Mouse (Mus musculus) MEL (cell line): Measurements from ENCODE around the gene Rac2. TPM values are rescaled to one million over a fixed set of nuclear protein-coding genes. Genes with fewer than 3 reads are reported as not detected.

ENCODE experiments used
- DNase-seq: peaks from one replicate; pipeline ENCODE4 v3.0.0; 2011; ENCODE audit warnings: low read depth, low spot score
- H3K27ac ChIP-seq: 2 replicates; pipeline ENCODE4 v1.5.1; 2012; ENCODE audit warnings: low read depth, mild to moderate bottlenecking, control low read depth, low read length, moderate library complexity; ENCODE audit not compliant: control insufficient read depth
- H3K27me3 ChIP-seq, 2 experiments: fragments of 150-350 bp in 1 of 2; sonication (generic) in 1 of 2; 2 replicates each; pipeline ENCODE4 v1.6.1; 2012; ENCODE audit warnings: low read length in 2 of 2, mild to moderate bottlenecking in 2 of 2, improper control_type of control experiment in 1 of 2, moderate library complexity in 1 of 2; ENCODE audit not compliant: insufficient read depth in 2 of 2, control insufficient read depth in 1 of 2
- H3K36me3 ChIP-seq, 2 experiments: 2 replicates each; pipeline ENCODE4 v1.6.1; 2012 to 2014; ENCODE audit warnings: low read length in 2 of 2, improper control_type of control experiment in 1 of 2, inconsistent platforms in 1 of 2, mild to moderate bottlenecking in 1 of 2; ENCODE audit not compliant: insufficient read depth in 2 of 2, control insufficient read depth in 1 of 2
- H3K4me1 ChIP-seq, 2 experiments: fragments of 150-350 bp in 1 of 2; sonication (generic) in 1 of 2; 2 replicates each; pipeline ENCODE4 v1.6.1; 2012; ENCODE audit warnings: low read length in 2 of 2, improper control_type of control experiment in 1 of 2, mild to moderate bottlenecking in 1 of 2; ENCODE audit not compliant: insufficient read depth in 2 of 2, control insufficient read depth in 1 of 2
- H3K4me3 ChIP-seq, 2 experiments: fragments of 150-350 bp in 1 of 2; sonication (generic) in 1 of 2; 2 replicates each; pipeline ENCODE4 v1.5.1; 2012; ENCODE audit warnings: low read depth in 2 of 2, low read length in 2 of 2, mild to moderate bottlenecking in 2 of 2, moderate library complexity in 2 of 2, control low read depth in 1 of 2, improper control_type of control experiment in 1 of 2; ENCODE audit not compliant: control insufficient read depth in 1 of 2, insufficient read depth in 1 of 2
- H3K79me2 ChIP-seq: 2 replicates; pipeline ENCODE4 v1.6.1; 2012; ENCODE audit warnings: mild to moderate bottlenecking, low read length, moderate library complexity; ENCODE audit not compliant: control insufficient read depth, poor library complexity, insufficient read depth
- H3K9ac ChIP-seq: 2 replicates; pipeline ENCODE4 v1.6.1; 2012; ENCODE audit warnings: low read depth, mild to moderate bottlenecking, control low read depth, low read length, moderate library complexity; ENCODE audit not compliant: control insufficient read depth, poor library complexity, severe bottlenecking
- H3K9me3 ChIP-seq: fragments of 150-350 bp; sonication (generic); replicated peaks from 2 replicates; pipeline ENCODE4 v1.6.1; 2012; ENCODE audit warnings: mild to moderate bottlenecking, low read length, improper control_type of control experiment, moderate library complexity; ENCODE audit not compliant: insufficient read depth
- BHLHE40 ChIP-seq: IDR thresholded peaks from 2 replicates; pipeline ENCODE4 v1.6.1; 2012; ENCODE audit warnings: low read depth, mild to moderate bottlenecking, inconsistent platforms, low read length, improper control_type of control experiment, borderline replicate concordance
- CHD1 ChIP-seq: IDR thresholded peaks from 2 replicates; pipeline ENCODE4 v1.6.1; 2012; ENCODE audit warnings: low read depth, mild to moderate bottlenecking, inconsistent platforms, low read length, improper control_type of control experiment
- ELF1 ChIP-seq: IDR thresholded peaks from 2 replicates; pipeline ENCODE4 v1.6.1; 2014; ENCODE audit warnings: low read depth, mild to moderate bottlenecking, inconsistent platforms, low read length, improper control_type of control experiment, moderate library complexity
- ETS1 ChIP-seq: IDR thresholded peaks from 2 replicates; pipeline ENCODE4 v1.6.1; 2012; ENCODE audit warnings: low read depth, mild to moderate bottlenecking, inconsistent platforms, low read length, improper control_type of control experiment, moderate library complexity
- GABPA ChIP-seq: IDR thresholded peaks from 2 replicates; pipeline ENCODE4 v1.6.1; 2012; ENCODE audit warnings: low read depth, mild to moderate bottlenecking, inconsistent platforms, low read length, improper control_type of control experiment, moderate library complexity
- GATA1 ChIP-seq: IDR thresholded peaks from 2 replicates; pipeline ENCODE4 v1.6.1; 2011; ENCODE audit warnings: low read depth, low read length, improper control_type of control experiment
- JUND ChIP-seq: IDR thresholded peaks from 2 replicates; pipeline ENCODE4 v1.6.1; 2011; ENCODE audit warnings: low read depth, mild to moderate bottlenecking, improper control_type of control experiment, low read length
- KAT2A ChIP-seq: conservative IDR thresholded peaks from 2 replicates; pipeline ENCODE4 v1.6.1; 2012; ENCODE audit warnings: low read depth, low read length, improper control_type of control experiment, inconsistent platforms
- MAFK ChIP-seq: IDR thresholded peaks from 2 replicates; pipeline ENCODE4 v1.6.1; 2011; ENCODE audit warnings: low read depth, mild to moderate bottlenecking, low read length, improper control_type of control experiment, borderline replicate concordance
- MAZ ChIP-seq: IDR thresholded peaks from 2 replicates; pipeline ENCODE4 v1.6.1; 2012; ENCODE audit warnings: low read depth, mild to moderate bottlenecking, inconsistent platforms, low read length, improper control_type of control experiment
- MEF2A ChIP-seq: IDR thresholded peaks from 2 replicates; pipeline ENCODE4 v1.6.1; 2014; ENCODE audit warnings: low read depth, mild to moderate bottlenecking, inconsistent platforms, low read length, improper control_type of control experiment; ENCODE audit not compliant: poor library complexity, insufficient replicate concordance, severe bottlenecking; ENCODE audit errors: extremely low read depth
- MYB ChIP-seq: IDR thresholded peaks from 2 replicates; pipeline ENCODE4 v1.6.1; 2011; ENCODE audit warnings: mild to moderate bottlenecking, low read depth, low read length, improper control_type of control experiment
- MYC ChIP-seq: IDR thresholded peaks from 2 replicates; pipeline ENCODE4 v1.6.1; 2011; ENCODE audit warnings: low read depth, mild to moderate bottlenecking, low read length, improper control_type of control experiment, moderate library complexity
- NELFE ChIP-seq: IDR thresholded peaks from 2 replicates; pipeline ENCODE4 v1.6.1; 2011; ENCODE audit warnings: low read depth, low read length, improper control_type of control experiment
- NRF1 ChIP-seq: IDR thresholded peaks from 2 replicates; pipeline ENCODE4 v1.6.1; 2014; ENCODE audit warnings: low read depth, mild to moderate bottlenecking, inconsistent platforms, low read length, improper control_type of control experiment, moderate library complexity; ENCODE audit not compliant: poor library complexity, insufficient read depth, severe bottlenecking
- POLR2AphosphoS2 ChIP-seq: IDR thresholded peaks from 2 replicates; pipeline ENCODE4 v1.6.1; 2011; ENCODE audit warnings: low read length, improper control_type of control experiment
- POLR2AphosphoS5 ChIP-seq: IDR thresholded peaks from 2 replicates; pipeline ENCODE4 v1.6.1; 2012; ENCODE audit warnings: low read depth, borderline replicate concordance, mild to moderate bottlenecking, inconsistent platforms, low read length, moderate library complexity, mixed read lengths
- RAD21 ChIP-seq: IDR thresholded peaks from 2 replicates; pipeline ENCODE4 v1.6.1; 2011; ENCODE audit warnings: mild to moderate bottlenecking, low read depth, low read length, improper control_type of control experiment
- SIN3A ChIP-seq: IDR thresholded peaks from 2 replicates; pipeline ENCODE4 v1.6.1; 2012; ENCODE audit warnings: low read length, improper control_type of control experiment, inconsistent platforms
- SMC3 ChIP-seq: IDR thresholded peaks from 2 replicates; pipeline ENCODE4 v1.6.1; 2011; ENCODE audit warnings: low read depth, low read length, improper control_type of control experiment
- TBP ChIP-seq: IDR thresholded peaks from 2 replicates; pipeline ENCODE4 v1.8.0; 2011; ENCODE audit warnings: low read depth, low read length, improper control_type of control experiment
- TCF12 ChIP-seq: IDR thresholded peaks from 2 replicates; pipeline ENCODE4 v1.6.1; 2014; ENCODE audit warnings: low read depth, mild to moderate bottlenecking, inconsistent platforms, low read length, improper control_type of control experiment, moderate library complexity
- UBTF ChIP-seq: IDR thresholded peaks from 2 replicates; pipeline ENCODE4 v1.6.1; 2012; ENCODE audit warnings: low read depth, mild to moderate bottlenecking, inconsistent platforms, low read length, improper control_type of control experiment, moderate library complexity, borderline replicate concordance; ENCODE audit not compliant: insufficient read depth
- USF1 ChIP-seq: IDR thresholded peaks from 2 replicates; pipeline ENCODE4 v1.6.1; 2014; ENCODE audit warnings: low read depth, mild to moderate bottlenecking, inconsistent platforms, low read length, improper control_type of control experiment, moderate library complexity
- ZC3H11A ChIP-seq: IDR thresholded peaks from 2 replicates; pipeline ENCODE4 v1.6.1; 2012; ENCODE audit warnings: low read depth, mild to moderate bottlenecking, inconsistent platforms, low read length, improper control_type of control experiment
- ZKSCAN1 ChIP-seq: IDR thresholded peaks from 2 replicates; pipeline ENCODE4 v1.6.1; 2012; ENCODE audit warnings: low read depth, mild to moderate bottlenecking, inconsistent platforms, low read length, improper control_type of control experiment, moderate library complexity
- ZMIZ1 ChIP-seq: IDR thresholded peaks from 2 replicates; pipeline ENCODE4 v1.6.1; 2012; ENCODE audit warnings: low read depth, mild to moderate bottlenecking, inconsistent platforms, low read length, improper control_type of control experiment, moderate library complexity
- polyA plus RNA-seq, 2 experiments: library from polyadenylated mRNA; stranded (reverse) in 1 of 2; unstranded in 1 of 2; fragments of >175 nt in 1 of 2; fragments of >200 nt in 1 of 2; gene quantifications; 2 replicates each; pipeline versions ENCODE4 v1.2.1 to v1.2.4; 2012; ENCODE audit warnings: low replicate concordance in 2 of 2, low read depth in 1 of 2; ENCODE audit not compliant: insufficient read length in 2 of 2, insufficient read depth in 1 of 2, missing spikeins in 1 of 2
- total RNA-seq: library from RNA; depleted of rRNA; stranded (reverse); fragments of 300-350 nt; gene quantifications from 2 replicates; pipeline ENCODE4 v1.2.3, GENCODE M21; 2012

The Rac2 gene
- total and polyA plus RNA-seq, 3 experiments = 257 to 881 (median 772) TPM

GRCm38 (mm10) chr15:78521892-78522291 lies 50.7 kb downstream of the Rac2 start:
- Histone ChIP-seq H3K9ac (no peak overlapping the region), H3K4me3 (no peak overlapping the region), H3K27ac (no peak overlapping the region), H3K9me3 (no peaks in the 10 kb centered on the region), H3K79me2 (no peaks in the 10 kb centered on the region), H3K27me3 (no peaks in the 10 kb centered on the region; a peak in 1 of 4 replicates), H3K4me1 (peaks cover 0 to 5% of the 10 kb centered on the region in 2 experiments; a peak in 2 of 4 replicates)
- DNase-seq = no peak
- no peak for TF ChIP-seq SIN3A
- no peak for TF ChIP-seq ZKSCAN1
- no peak for TF ChIP-seq ELF1
- no peak for TF ChIP-seq MYB
- no peak for TF ChIP-seq POLR2AphosphoS2
- no peak for TF ChIP-seq UBTF
- TF ChIP-seq SMC3 = no peak
- TF ChIP-seq ZMIZ1 = no peak
- no peak for TF ChIP-seq GABPA
- no peak for TF ChIP-seq NRF1
- no peak for TF ChIP-seq MAZ
- TF ChIP-seq ZC3H11A = no peak
- no peak for TF ChIP-seq TCF12
- TF ChIP-seq RAD21 = no peak
- no peak for TF ChIP-seq POLR2AphosphoS5
- no peak for TF ChIP-seq MAFK
- TF ChIP-seq MYC = no peak
- TF ChIP-seq ETS1 = no peak
- TF ChIP-seq, all 39 proteins: peak for 0
- no peaks in the 10 kb centered on the region for H3K36me3 ChIP-seq

- H3K9me3 ChIP-seq = no peaks in the 10 kb centered on the region
- TF ChIP-seq MEF2A (no peak), NELFE (no peak), JUND (no peak), SIN3A (no peak), BHLHE40 (no peak), KAT2A (no peak), GATA1 (no peak), USF1 (no peak), MAFK (no peak), TCF12 (no peak), UBTF (no peak), CHD1 (no peak), TBP (no peak), NRF1 (no peak), MAZ (no peak), SMC3 (no peak), RAD21 (no peak)
- H3K4me1 ChIP-seq = peaks cover 0 to 5% of the 10 kb centered on the region in 2 experiments; a peak in 2 of 4 replicates
- no peak overlapping the region for H3K4me3 ChIP-seq
- H3K79me2 ChIP-seq = no peaks in the 10 kb centered on the region
- no peak overlapping the region for H3K9ac ChIP-seq
- H3K36me3 ChIP-seq = no peaks in the 10 kb centered on the region
- DNase-seq = no peak
- H3K27ac ChIP-seq = no peak overlapping the region
- no peaks in the 10 kb centered on the region; a peak in 1 of 4 replicates for H3K27me3 ChIP-seq
Measured at GRCm38 (mm10) chr15:78521331-78521730, 51.3 kb downstream of the Rac2 start.
